Mouse (Mus musculus): ENCODE results near the gene Nosip. TPM values are rescaled to one million over a fixed set of nuclear protein-coding genes. Genes with fewer than 3 reads are reported as not detected.

The Nosip gene
- total and polyA plus RNA-seq, 3 experiments, result 27.0 to 43.6 (median 29.3) TPM

- Histone ChIP-seq H3K4me3 (peak overlapping the region; percentile 92), H3K27me3 (ENCODE audit: control insufficient read depth, insufficient read depth, low read length) (no peaks in the 10 kb centered on the region), H3K79me2 (replicated peaks; ENCODE audit: control insufficient read depth, insufficient read depth, low read length) (no peaks in the 10 kb centered on the region; the same call in 1 of the 2 replicates), H3K9ac (ENCODE audit: low read depth, low read length) (peak overlapping the region; percentile 95; the same call in 1 of the 2 replicates), H3K4me1 (ENCODE audit: control insufficient read depth, insufficient read depth, low read length) (peaks cover 9% of the 10 kb centered on the region), H3K27ac (peak overlapping the region; percentile 97; the same call in 1 of the 2 replicates), H3K36me3 (ENCODE audit: control insufficient read depth, insufficient read depth, low read length) (peaks cover 15% of the 10 kb centered on the region)
- intact Hi-C loops (cut with DNase I), result no loop called here
- DNase-seq, result no peak
- TF ChIP-seq EP300 (IDR thresholded peaks at IDR 0.05; ENCODE audit: insufficient read depth, low read depth, low read length) (no peak), CTCF (IDR thresholded peaks at IDR 0.05) (peak; percentile 34)
- WGBS, result 25% methylated on average over 21 of the region's 21 CpGs
Measured at GRCm38 (mm10) chr7:45126844-45127699, 64.8 kb downstream of the Nosip start.

Small RNA genes within 50 kb of the gene (microRNA-seq; reads per million reads assigned to microRNA genes)
- 2,581 to 5,737 reads per million in 2 experiments for gene Mir150
- 10.0 to 10.1 reads per million in 2 experiments for gene Mir5121
- gene Mir7054, result 0.39 to 0.56 reads per million in 2 experiments

Other genes starting within 250 kb of the Nosip start
Only the 30 nearest of the 36 such genes appear.
- 10 to 100 TPM; 15.3 to 19.6 TPM for gene Pnkp, start 205.3 kb upstream of the Nosip start, total RNA-seq (2021)
- gene Pnkp, start 205.3 kb upstream of the Nosip start, polyA plus RNA-seq (2012; rRNA removed), result 20.2 and 30.1 TPM in 2 replicates
- gene Ptov1, start 192.6 kb upstream of the Nosip start, total RNA-seq (2021), result 100 to 1,000 TPM; 155 to 172 TPM
- gene Ptov1, start 192.6 kb upstream of the Nosip start, polyA plus RNA-seq (2012; rRNA removed), result 293 and 317 TPM in 2 replicates
- 10 to 100 TPM; 70.0 to 85.8 TPM for gene Med25, start 169.7 kb upstream of the Nosip start, total RNA-seq (2021)
- 107 and 121 TPM in 2 replicates for gene Med25, start 169.7 kb upstream of the Nosip start, polyA plus RNA-seq (2012; rRNA removed)
- gene Fuz, start 166.3 kb upstream of the Nosip start, total RNA-seq (2021), result 10 to 100 TPM; 16.3 to 17.1 TPM
- gene Fuz, start 166.3 kb upstream of the Nosip start, polyA plus RNA-seq (2012; rRNA removed), result 25.2 and 31.6 TPM in 2 replicates
- 10 to 100 TPM; 63.3 to 67.6 TPM for gene Ap2a1, start 132.9 kb upstream of the Nosip start, total RNA-seq (2021)
- 56.1 and 68.1 TPM in 2 replicates for gene Ap2a1, start 132.9 kb upstream of the Nosip start, polyA plus RNA-seq (2012; rRNA removed)
- gene Tsks, start 119.2 kb upstream of the Nosip start, total RNA-seq (2021), result not detected
- gene Tsks, start 119.2 kb upstream of the Nosip start, polyA plus RNA-seq (2012; rRNA removed), result 0.26 and 1.5 TPM in 2 replicates
- gene Cpt1c, start 87.6 kb upstream of the Nosip start, total RNA-seq (2021), result 1 to 10 TPM; 1.5 to 2.1 TPM
- gene Cpt1c, start 87.6 kb upstream of the Nosip start, polyA plus RNA-seq (2012; rRNA removed), result 8.4 and 9.7 TPM in 2 replicates
- 10 to 100 TPM; 85.4 to 98.0 TPM for gene Prmt1, start 75.9 kb upstream of the Nosip start, total RNA-seq (2021)
- gene Prmt1, start 75.9 kb upstream of the Nosip start, polyA plus RNA-seq (2012; rRNA removed), result 96.7 and 139 TPM in 2 replicates
- gene Irf3, start 64.8 kb upstream of the Nosip start, total RNA-seq (2021), result 10 to 100 TPM; 24.4 to 26.0 TPM
- gene Irf3, start 64.8 kb upstream of the Nosip start, polyA plus RNA-seq (2012; rRNA removed), result 55.6 and 62.6 TPM in 2 replicates
- 10 to 100 TPM in 1 of 2 experiments, 1 to 10 TPM in 1; 9.5 to 11.5 TPM for gene Bcl2l12, start 63.7 kb upstream of the Nosip start, total RNA-seq (2021)
- gene Bcl2l12, start 63.7 kb upstream of the Nosip start, polyA plus RNA-seq (2012; rRNA removed), result 16.8 and 19.2 TPM in 2 replicates
- 10 to 100 TPM; 45.5 to 46.6 TPM for gene Scaf1, start 46.1 kb upstream of the Nosip start, total RNA-seq (2021)
- gene Scaf1, start 46.1 kb upstream of the Nosip start, polyA plus RNA-seq (2012; rRNA removed), result 33.9 and 36.0 TPM in 2 replicates
- gene Rras, start 44.5 kb upstream of the Nosip start, total RNA-seq (2021), result 10 to 100 TPM; 40.9 to 44.3 TPM
- 107 and 114 TPM in 2 replicates for gene Rras, start 44.5 kb upstream of the Nosip start, polyA plus RNA-seq (2012; rRNA removed)
- 10 to 100 TPM; 22.4 to 23.0 TPM for gene Prr12, start 9.5 kb upstream of the Nosip start, total RNA-seq (2021)
- 4.9 and 7.1 TPM in 2 replicates for gene Prr12, start 9.5 kb upstream of the Nosip start, polyA plus RNA-seq (2012; rRNA removed)
- 1 to 10 TPM; 5.5 to 6.2 TPM for gene Prrg2, start 248 bp downstream of the Nosip start, total RNA-seq (2021)
- gene Prrg2, start 248 bp downstream of the Nosip start, polyA plus RNA-seq (2012; rRNA removed), result 19.8 and 23.6 TPM in 2 replicates
- gene Rcn3, start 29.8 kb downstream of the Nosip start, total RNA-seq (2021), result 10 to 100 TPM; 24.6 to 27.9 TPM
- gene Rcn3, start 29.8 kb downstream of the Nosip start, polyA plus RNA-seq (2012; rRNA removed), result 52.2 and 64.5 TPM in 2 replicates
- 10 to 100 TPM; 60.3 to 67.5 TPM for gene Fcgrt, start 41.4 kb downstream of the Nosip start, total RNA-seq (2021)
- gene Fcgrt, start 41.4 kb downstream of the Nosip start, polyA plus RNA-seq (2012; rRNA removed), result 82.8 and 100 TPM in 2 replicates
- 100 to 1,000 TPM; 534 to 613 TPM for gene Rps11, start 62.0 kb downstream of the Nosip start, total RNA-seq (2021)
- 186 and 258 TPM in 2 replicates for gene Rps11, start 62.0 kb downstream of the Nosip start, polyA plus RNA-seq (2012; rRNA removed)
- gene Rpl13a, start 66.3 kb downstream of the Nosip start, total RNA-seq (2021), result 100 to 1,000 TPM; 561 to 659 TPM
- 915 and 1,061 TPM in 2 replicates for gene Rpl13a, start 66.3 kb downstream of the Nosip start, polyA plus RNA-seq (2012; rRNA removed)
- gene Gm45713, start 73.8 kb downstream of the Nosip start, total RNA-seq (2021), result under 1 TPM in 1 of 2 experiments, not detected in 1; 0.80 TPM
- gene Gm45713, start 73.8 kb downstream of the Nosip start, polyA plus RNA-seq (2012; rRNA removed), result 4.5 and 4.6 TPM in 2 replicates
- 1 to 10 TPM; 5.5 to 6.4 TPM for gene Flt3l, start 74.0 kb downstream of the Nosip start, total RNA-seq (2021)
- 47.4 and 59.1 TPM in 2 replicates for gene Flt3l, start 74.0 kb downstream of the Nosip start, polyA plus RNA-seq (2012; rRNA removed)
- 10 to 100 TPM; 33.8 to 36.7 TPM for gene Pih1d1, start 91.9 kb downstream of the Nosip start, total RNA-seq (2021)
- gene Pih1d1, start 91.9 kb downstream of the Nosip start, polyA plus RNA-seq (2012; rRNA removed), result 48.1 and 51.2 TPM in 2 replicates
- gene Aldh16a1, start 92.2 kb downstream of the Nosip start, total RNA-seq (2021), result 10 to 100 TPM; 19.7 to 25.1 TPM
- gene Aldh16a1, start 92.2 kb downstream of the Nosip start, polyA plus RNA-seq (2012; rRNA removed), result 23.5 and 23.9 TPM in 2 replicates
- 10 to 100 TPM; 18.3 to 24.3 TPM for gene Slc17a7, start 101.5 kb downstream of the Nosip start, total RNA-seq (2021)
- gene Slc17a7, start 101.5 kb downstream of the Nosip start, polyA plus RNA-seq (2012; rRNA removed), result 29.1 and 36.8 TPM in 2 replicates
- gene Gfy, start 117.1 kb downstream of the Nosip start, total RNA-seq (2021), result not detected
- gene Gfy, start 117.1 kb downstream of the Nosip start, polyA plus RNA-seq (2012; rRNA removed), result not detected in 2 replicates
- gene Pth2, start 118.6 kb downstream of the Nosip start, total RNA-seq (2021), result not detected
- gene Pth2, start 118.6 kb downstream of the Nosip start, polyA plus RNA-seq (2012; rRNA removed), result not detected in 2 replicates
- not detected for gene Ccdc155, start 142.5 kb downstream of the Nosip start, total RNA-seq (2021)
- 0.06 and 0.12 TPM in 2 replicates for gene Ccdc155, start 142.5 kb downstream of the Nosip start, polyA plus RNA-seq (2012; rRNA removed)
- gene Dkkl1, start 149.7 kb downstream of the Nosip start, total RNA-seq (2021), result not detected
- 0.37 and 0.73 TPM in 2 replicates for gene Dkkl1, start 149.7 kb downstream of the Nosip start, polyA plus RNA-seq (2012; rRNA removed)
- 10 to 100 TPM in 1 of 2 experiments, 1 to 10 TPM in 1; 6.2 to 10.8 TPM for gene Tead2, start 153.3 kb downstream of the Nosip start, total RNA-seq (2021)
- gene Tead2, start 153.3 kb downstream of the Nosip start, polyA plus RNA-seq (2012; rRNA removed), result 13.1 and 14.0 TPM in 2 replicates
- gene Cd37, start 176.7 kb downstream of the Nosip start, total RNA-seq (2021), result 1 to 10 TPM; 3.1 to 4.3 TPM
- gene Cd37, start 176.7 kb downstream of the Nosip start, polyA plus RNA-seq (2012; rRNA removed), result 10.0 and 21.2 TPM in 2 replicates
- gene Slc6a16, start 178.7 kb downstream of the Nosip start, total RNA-seq (2021), result not detected
- gene Slc6a16, start 178.7 kb downstream of the Nosip start, polyA plus RNA-seq (2012; rRNA removed), result 0.15 TPM in 1 of 2 replicates, not detected in the other

All from heart, adult 2 months (tissue).